Mouse (Mus musculus): ENCODE measurements around the gene Akap8l. TPM values are rescaled to one million over a fixed set of nuclear protein-coding genes. Genes with fewer than 3 reads are reported as not detected.

Akap8l gene
- polyA plus RNA-seq, 1 experiment from 2014 or later: 138 TPM

GRCm38 (mm10) chr17:32333675-32334303, 16.6 kb downstream of the Akap8l start:
- H3K4me1 ChIP-seq: no peaks in the 10 kb centered on the region
- H3K27me3 ChIP-seq: no peaks in the 10 kb centered on the region
- no peaks in the 10 kb centered on the region for H3K9me3 ChIP-seq (replicated peaks)
- peaks cover 90% of the 10 kb centered on the region for H3K36me3 ChIP-seq
- no peak overlapping the region for H3K9ac ChIP-seq
- no peak overlapping the region for H3K4me2 ChIP-seq (replicated peaks)
- no peak overlapping the region for H3K27ac ChIP-seq
- WGBS: 91% methylated on average over 31 of the region's 31 CpGs
- no peak overlapping the region for H3K4me3 ChIP-seq
- ATAC-seq (ENCODE audit: low FRiP score): 0 out of 2 replicates have a peak, but pooled peaks have one; percentile 13

- Histone ChIP-seq H3K4me1 (peaks cover 2% of the 10 kb centered on the region; the same call in 1 of the 2 replicates), H3K9ac (no peak overlapping the region), H3K36me3 (peaks cover 66% of the 10 kb centered on the region), H3K4me2 (replicated peaks) (no peak overlapping the region), H3K9me3 (replicated peaks) (no peaks in the 10 kb centered on the region), H3K27ac (no peak overlapping the region), H3K4me3 (no peak overlapping the region), H3K27me3 (no peaks in the 10 kb centered on the region)
- no peak for ATAC-seq (ENCODE audit: low FRiP score)
These were observed 22.9 kb downstream of the Akap8l start for GRCm38 (mm10) chr17:32327501-32327900.

DNA sequence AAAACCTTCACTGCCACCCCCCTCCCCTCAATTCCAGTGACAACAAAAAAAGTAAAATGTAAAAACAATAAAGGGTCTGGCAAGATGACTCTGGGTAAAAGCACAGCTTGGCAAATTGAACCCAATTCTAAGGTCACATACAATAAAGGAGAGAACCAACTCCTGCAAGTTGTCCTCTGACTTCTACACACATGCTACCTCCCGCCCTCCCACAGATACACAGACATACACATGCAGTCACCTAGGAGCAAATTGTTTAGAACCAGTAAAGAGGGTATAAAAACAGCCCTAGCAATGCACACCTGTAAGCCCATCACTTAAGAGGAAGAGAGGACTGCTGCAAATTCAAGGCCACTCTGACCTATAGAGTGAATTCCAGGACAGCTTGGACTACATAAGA, 27.6 kb downstream of the Akap8l start:
- ATAC-seq (ENCODE audit: low FRiP score): no peak
- no peak overlapping the region for H3K4me3 ChIP-seq
- no peak overlapping the region for H3K4me2 ChIP-seq (replicated peaks)
- no peaks in the 10 kb centered on the region for H3K9me3 ChIP-seq (replicated peaks)
- no peak overlapping the region for H3K9ac ChIP-seq
- H3K4me1 ChIP-seq: peaks cover 24% of the 10 kb centered on the region
- WGBS: 92% methylated on average over 1 of the region's 1 CpGs
- no peak overlapping the region for H3K27ac ChIP-seq
- H3K27me3 ChIP-seq: no peaks in the 10 kb centered on the region
- H3K36me3 ChIP-seq: peaks cover 32% of the 10 kb centered on the region

- no peak; the same call in 1 of the 2 replicates for ATAC-seq (ENCODE audit: low FRiP score)
- H3K36me3 ChIP-seq: peaks cover 33% of the 10 kb centered on the region
- H3K9ac ChIP-seq: peak overlapping the region; percentile 78
- 33% methylated on average over 6 of the region's 6 CpGs for WGBS
- H3K4me3 ChIP-seq: peak overlapping the region; percentile 91
- peak overlapping the region; percentile 86 for H3K27ac ChIP-seq
- no peaks in the 10 kb centered on the region for H3K27me3 ChIP-seq
- H3K4me1 ChIP-seq: peaks cover 24% of the 10 kb centered on the region
- H3K9me3 ChIP-seq (replicated peaks): no peaks in the 10 kb centered on the region
- H3K4me2 ChIP-seq (replicated peaks): peak overlapping the region; percentile 83
These were observed 28.6 kb downstream of the Akap8l start for GRCm38 (mm10) chr17:32321836-32322235.

GRCm38 (mm10) chr17:32321390-32321734, 29.0 kb downstream of the Akap8l start:
- H3K36me3 ChIP-seq: peaks cover 34% of the 10 kb centered on the region
- H3K27ac ChIP-seq: peak overlapping the region; percentile 86
- 1% methylated on average over 23 of the region's 23 CpGs for WGBS
- H3K4me2 ChIP-seq (replicated peaks): peak overlapping the region; percentile 83
- no peaks in the 10 kb centered on the region for H3K9me3 ChIP-seq (replicated peaks)
- peak; percentile 77 for ATAC-seq (ENCODE audit: low FRiP score)
- peak overlapping the region; percentile 91 for H3K4me3 ChIP-seq
- H3K4me1 ChIP-seq: peaks cover 24% of the 10 kb centered on the region
- peak overlapping the region; percentile 78 for H3K9ac ChIP-seq
- H3K27me3 ChIP-seq: no peaks in the 10 kb centered on the region

DNA sequence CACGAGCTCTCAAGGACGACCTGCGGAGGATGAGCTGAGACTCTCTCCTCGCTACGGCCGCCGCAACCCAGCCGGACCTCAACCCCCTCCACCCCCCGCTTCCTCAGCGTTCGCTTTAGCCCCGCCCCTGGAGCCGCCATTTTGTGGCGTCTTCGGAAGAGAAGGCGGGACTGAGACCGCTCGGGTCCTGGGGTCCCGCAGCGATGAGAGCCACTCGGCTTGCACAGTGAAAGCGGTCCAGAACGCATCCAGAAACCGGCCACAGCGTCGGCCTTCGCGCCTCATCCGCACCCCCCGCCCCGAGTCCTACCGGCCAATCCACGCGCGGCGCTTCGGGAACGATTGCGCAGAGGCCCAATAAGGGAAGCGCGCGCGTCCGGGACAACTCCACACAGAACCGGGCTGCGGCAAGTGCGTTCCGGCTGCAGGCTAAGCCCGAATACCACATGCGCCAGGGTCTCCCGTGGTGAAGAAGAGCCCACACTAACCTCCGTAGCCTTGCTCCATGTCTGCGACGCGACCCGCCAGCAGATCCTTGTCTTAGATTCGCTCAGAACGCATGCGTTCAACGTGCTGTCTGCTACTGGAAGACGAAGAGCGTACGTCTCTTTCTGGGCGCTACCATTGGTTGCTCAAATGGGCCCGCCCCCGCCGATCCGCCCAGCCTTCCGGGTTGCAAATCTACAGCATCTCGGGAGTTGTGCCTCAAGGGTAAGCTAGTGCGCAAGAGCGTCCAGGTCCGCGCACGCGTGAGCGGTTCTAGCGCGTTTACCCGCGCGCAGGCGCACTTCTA, 29.6 kb downstream of the Akap8l start, which contains the start of gene Akap8:
Akap8 (minus strand) TSS at position 642 of the 793 bp plus-strand sequence.
- H3K9ac ChIP-seq: peak within 1 kb of the TSS; percentile 92
- ATAC-seq (ENCODE audit: low FRiP score): peak; percentile 98
- no peaks in the 10 kb centered on the region for H3K9me3 ChIP-seq (replicated peaks)
- under 1% methylated on average over 81 of the region's 83 CpGs for WGBS
- no peaks in the 10 kb centered on the region for H3K27me3 ChIP-seq
- H3K4me2 ChIP-seq (replicated peaks): peak within 1 kb of the TSS; percentile 92
- peaks cover 24% of the 10 kb centered on the region for H3K4me1 ChIP-seq
- peak within 1 kb of the TSS; percentile 97 for H3K27ac ChIP-seq
- peak within 1 kb of the TSS; percentile 91 for H3K4me3 ChIP-seq
- H3K36me3 ChIP-seq: peaks cover 35% of the 10 kb centered on the region

DNA sequence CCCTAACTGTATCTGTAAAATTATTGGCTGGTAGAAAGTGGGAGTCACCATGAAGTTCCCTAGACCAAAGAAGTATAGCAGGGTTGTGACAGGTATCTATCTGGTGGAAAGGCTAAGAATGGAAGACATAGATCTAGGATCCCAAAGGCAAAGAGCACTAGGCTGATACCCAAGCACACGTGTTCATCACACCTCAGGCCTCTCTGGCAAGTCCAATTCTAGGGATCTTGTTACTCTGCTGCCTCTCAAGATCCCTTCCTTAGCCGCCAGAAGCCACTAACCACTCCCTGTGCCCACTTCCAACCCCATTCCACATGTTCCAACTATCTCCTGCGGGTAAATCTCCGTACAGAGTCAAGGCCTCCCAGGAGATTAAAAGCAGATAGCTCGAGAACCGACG, 30.5 kb downstream of the Akap8l start:
- WGBS: 0% methylated on average over 7 of the region's 7 CpGs
- Histone ChIP-seq H3K27me3 (no peaks in the 10 kb centered on the region), H3K4me2 (replicated peaks) (peak overlapping the region; percentile 92), H3K4me3 (peak overlapping the region; percentile 91), H3K9ac (peak overlapping the region; percentile 92), H3K36me3 (peaks cover 42% of the 10 kb centered on the region), H3K27ac (peak overlapping the region; percentile 97), H3K4me1 (peaks cover 24% of the 10 kb centered on the region), H3K9me3 (replicated peaks) (no peaks in the 10 kb centered on the region)
- ATAC-seq (ENCODE audit: low FRiP score): no peak

- Histone ChIP-seq H3K9me3 (replicated peaks) (no peaks in the 10 kb centered on the region), H3K4me2 (replicated peaks) (no peak overlapping the region), H3K27me3 (no peaks in the 10 kb centered on the region), H3K9ac (no peak overlapping the region), H3K36me3 (peaks cover 53% of the 10 kb centered on the region), H3K27ac (no peak overlapping the region), H3K4me1 (peaks cover 24% of the 10 kb centered on the region), H3K4me3 (no peak overlapping the region)
- no peak for ATAC-seq (ENCODE audit: low FRiP score)
- WGBS: 82% methylated on average over 3 of the region's 3 CpGs
These were observed 32.7 kb downstream of the Akap8l start for GRCm38 (mm10) chr17:32317708-32318107.

GRCm38 (mm10) chr17:32317032-32317431, 33.4 kb downstream of the Akap8l start:
- Histone ChIP-seq H3K4me2 (replicated peaks) (no peak overlapping the region), H3K9me3 (replicated peaks) (no peaks in the 10 kb centered on the region), H3K36me3 (peaks cover 60% of the 10 kb centered on the region), H3K4me1 (peaks cover 18% of the 10 kb centered on the region), H3K9ac (no peak overlapping the region), H3K27me3 (no peaks in the 10 kb centered on the region), H3K27ac (no peak overlapping the region), H3K4me3 (no peak overlapping the region)
- 91% methylated on average over 8 of the region's 8 CpGs for WGBS
- no peak for ATAC-seq (ENCODE audit: low FRiP score)

- H3K27me3 ChIP-seq: no peaks in the 10 kb centered on the region
- peaks cover 75% of the 10 kb centered on the region for H3K36me3 ChIP-seq
- no peak overlapping the region for H3K4me3 ChIP-seq
- no peak overlapping the region for H3K4me2 ChIP-seq (replicated peaks)
- H3K9ac ChIP-seq: no peak overlapping the region
- H3K27ac ChIP-seq: no peak overlapping the region
- no peak for ATAC-seq (ENCODE audit: low FRiP score)
- H3K9me3 ChIP-seq (replicated peaks): no peaks in the 10 kb centered on the region
- WGBS: 92% methylated on average over 5 of the region's 5 CpGs
- H3K4me1 ChIP-seq: peaks cover 15% of the 10 kb centered on the region
These were observed 34.8 kb downstream of the Akap8l start for GRCm38 (mm10) chr17:32315560-32315959.

DNA sequence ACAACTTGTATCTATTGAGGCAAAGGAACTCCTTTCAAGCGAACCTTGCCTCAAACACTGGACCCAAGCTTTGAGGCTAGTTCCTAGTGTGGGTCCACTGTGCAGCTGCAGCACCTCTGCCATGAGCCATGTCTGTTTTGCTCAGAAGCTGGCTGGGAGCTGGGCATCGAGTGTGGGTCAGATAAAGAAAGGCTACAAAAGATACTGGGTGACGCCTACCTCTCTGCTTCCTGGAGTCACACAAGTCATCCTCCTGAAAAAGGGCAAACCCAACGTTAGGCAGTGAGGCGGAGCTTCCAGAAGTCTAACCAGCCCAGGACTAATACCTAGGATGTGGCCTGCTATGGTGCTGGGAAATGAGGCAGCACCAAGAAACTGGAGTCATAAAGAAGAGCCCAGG, 36.5 kb downstream of the Akap8l start:
- no peaks in the 10 kb centered on the region for H3K9me3 ChIP-seq (replicated peaks)
- H3K27me3 ChIP-seq: no peaks in the 10 kb centered on the region
- H3K9ac ChIP-seq: no peak overlapping the region
- H3K4me2 ChIP-seq (replicated peaks): no peak overlapping the region
- no peak overlapping the region for H3K27ac ChIP-seq
- peaks cover 92% of the 10 kb centered on the region for H3K36me3 ChIP-seq
- H3K4me1 ChIP-seq: peaks cover 6% of the 10 kb centered on the region
- WGBS: 86% methylated on average over 5 of the region's 5 CpGs
- no peak overlapping the region for H3K4me3 ChIP-seq
- no peak for ATAC-seq (ENCODE audit: low FRiP score)

- no peaks in the 10 kb centered on the region for H3K9me3 ChIP-seq (replicated peaks)
- 94% methylated on average over 8 of the region's 8 CpGs for WGBS
- no peaks in the 10 kb centered on the region for H3K4me1 ChIP-seq
- no peaks in the 10 kb centered on the region for H3K27me3 ChIP-seq
- no peak overlapping the region for H3K4me2 ChIP-seq (replicated peaks)
- ATAC-seq (ENCODE audit: low FRiP score): no peak
- H3K27ac ChIP-seq: no peak overlapping the region
- peaks cover 100% of the 10 kb centered on the region for H3K36me3 ChIP-seq
- H3K4me3 ChIP-seq: no peak overlapping the region
- H3K9ac ChIP-seq: no peak overlapping the region
These were observed 37.6 kb downstream of the Akap8l start for GRCm38 (mm10) chr17:32312801-32313200.
